Mouse (Mus musculus) T-helper 2 cell (primary cell): ENCODE data around the gene Cwc25.
"Not testable (repeated sequence)": the region's sequence is repeated elsewhere in the genome, so short reads cannot be mapped to it uniquely, and the experiment has no call there.

ENCODE experiments used
- in situ Hi-C: fragments of 300-600 bp; cut with MboI, MseI; formaldehyde crosslinking; loops from one replicate; pipeline ENCODE4 v1.15.1; 2025; ENCODE audit warnings: high pct_unique_total_duplicates

Gene Cwc25

GRCm38 (mm10) chr11:97733689-97734088 lies 32.7 kb downstream of the Cwc25 start:
- in situ Hi-C loops = no loop called here

GRCm38 (mm10) chr11:97728730-97729129 lies 37.6 kb downstream of the Cwc25 start:
- in situ Hi-C loops = no loop called here

- in situ Hi-C loops = no loop called here
Measured at GRCm38 (mm10) chr11:97728311-97728710, 38.0 kb downstream of the Cwc25 start.

GRCm38 (mm10) chr11:97723709-97724108 lies 42.6 kb downstream of the Cwc25 start:
- in situ Hi-C loops = no loop called here

GRCm38 (mm10) chr11:97721338-97721737 lies 45.0 kb downstream of the Cwc25 start:
- in situ Hi-C loops = no loop called here

- in situ Hi-C loops = no loop called here
Measured at GRCm38 (mm10) chr11:97719041-97719440, 47.3 kb downstream of the Cwc25 start.

- in situ Hi-C loops = no loop called here
Measured at GRCm38 (mm10) chr11:97718281-97718860, 48.0 kb downstream of the Cwc25 start.

- in situ Hi-C loops = no loop called here
Measured at GRCm38 (mm10) chr11:97717369-97718280, 48.7 kb downstream of the Cwc25 start.

- in situ Hi-C loops = no loop called here
Measured at GRCm38 (mm10) chr11:97716021-97716420, 50.3 kb downstream of the Cwc25 start.

GRCm38 (mm10) chr11:97714784-97715760 lies 51.3 kb downstream of the Cwc25 start:
- in situ Hi-C loops = no loop called here

GRCm38 (mm10) chr11:97714356-97714755 lies 52.0 kb downstream of the Cwc25 start:
- in situ Hi-C loops = no loop called here

GRCm38 (mm10) chr11:97713896-97714295 lies 52.5 kb downstream of the Cwc25 start:
- in situ Hi-C loops = no loop called here

GRCm38 (mm10) chr11:97712286-97712685 lies 54.1 kb downstream of the Cwc25 start:
- in situ Hi-C loops = no loop called here

GRCm38 (mm10) chr11:97711200-97711900 lies 55.0 kb downstream of the Cwc25 start:
- in situ Hi-C loops = no loop called here

GRCm38 (mm10) chr11:97710067-97710466 lies 56.3 kb downstream of the Cwc25 start:
- in situ Hi-C loops = not testable (repeated sequence)

- in situ Hi-C loops = loop anchor here (5.0 kb wide), 1 partner anchor 34 kb away; no protein-coding TSS in a partner anchor
Measured at GRCm38 (mm10) chr11:97703039-97703826, 63.1 kb downstream of the Cwc25 start, which contains the start of gene Psmb3. Gene Psmb3, plus strand, starts transcription at chr11:97703399.

GRCm38 (mm10) chr11:97702393-97702745 lies 64.0 kb downstream of the Cwc25 start:
- in situ Hi-C loops = loop anchor here (5.0 kb wide), 1 partner anchor 35 kb away; no protein-coding TSS in a partner anchor

GRCm38 (mm10) chr11:97701581-97702392 lies 64.6 kb downstream of the Cwc25 start:
- in situ Hi-C loops = loop anchor here (5.0 kb wide), 1 partner anchor 36 kb away; no protein-coding TSS in a partner anchor
